Mouse (Mus musculus): ENCODE data around the gene Sh3kbp1. TPM values are rescaled to one million over a fixed set of nuclear protein-coding genes. Genes with fewer than 3 reads are reported as not detected.

The Sh3kbp1 gene
- total and polyA plus RNA-seq, 3 experiments = 45.4 to 85.8 (median 48.2) TPM

DNA sequence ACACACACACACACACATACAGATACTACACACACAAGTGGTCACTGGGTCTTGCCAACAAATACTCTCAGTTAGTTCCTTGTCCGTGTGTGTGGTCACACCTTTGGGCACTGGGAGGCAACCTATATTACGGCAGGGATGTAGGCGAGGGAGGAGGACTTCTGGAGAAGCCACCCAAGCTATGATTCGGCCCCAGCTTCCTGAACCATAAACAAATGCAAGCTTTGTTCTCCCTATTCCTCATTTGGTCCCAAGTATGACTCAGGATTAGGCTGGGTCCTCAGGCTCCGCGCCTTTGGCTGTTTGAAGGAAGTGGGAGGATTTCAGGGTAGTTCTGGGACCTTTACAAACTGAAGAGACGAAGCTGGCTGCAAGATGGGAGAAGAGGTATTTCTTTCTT lies 213.2 kb downstream of the Sh3kbp1 start:
- Histone ChIP-seq H3K9me3 (replicated peaks; ENCODE audit: low read length) (no peaks in the 10 kb centered on the region), H3K9ac (ENCODE audit: insufficient read depth, low read depth) (no peak overlapping the region), H3K4me3 (replicated peaks in 1 of 3; ENCODE audit: low read depth in 2 of 3, low read length in 2 of 3, poor library complexity in 1 of 3) (no peak overlapping the region), H3K27ac (ENCODE audit: insufficient read depth, low read depth) (no peak overlapping the region), H3K27me3 (replicated peaks) (no peaks in the 10 kb centered on the region), H3K79me2 (replicated peaks; ENCODE audit: control insufficient read depth, extremely low read depth, insufficient read depth, poor library complexity, severe bottlenecking) (no peaks in the 10 kb centered on the region; the same call in 1 of the 2 replicates), H3K36me3 (replicated peaks in 1 of 2; ENCODE audit: control insufficient read depth in 1 of 2, insufficient read depth in 1 of 2, low read length in 1 of 2) (no peaks in the 10 kb centered on the region), H3K4me1 (ENCODE audit: control insufficient read depth in 1 of 2, insufficient read depth in 2 of 2) (peaks cover 2 to 13% of the 10 kb centered on the region in 2 experiments; a peak in 2 of 4 replicates), H3K4me2 (ENCODE audit: insufficient read depth, low read depth, poor library complexity, severe bottlenecking) (no peak overlapping the region)
- DNase-seq (ENCODE audit: extremely low read depth) = no peak
- in situ Hi-C loops (cut with MboI; ENCODE audit: low pct_ligation_motif_present, low pct_unique_long_range_greater_than_20kb, low sequenced_read_pairs) (no loop called here), dilution Hi-C loops (cut with MboI; ENCODE audit: extremely low pct_ligation_motif_present, extremely low pct_unique_long_range_greater_than_20kb, low sequenced_read_pairs) (no loop called here)
- TF ChIP-seq IRF4 (IDR thresholded peaks at IDR 0.05; ENCODE audit: low read depth, low read length) (no peak), CTCF (conservative IDR thresholded peaks at IDR 0.05 in 1 of 2, IDR thresholded peaks at IDR 0.05 in 1 of 2; ENCODE audit: low read depth in 2 of 2, low read length in 2 of 2) (no peak)

DNA sequence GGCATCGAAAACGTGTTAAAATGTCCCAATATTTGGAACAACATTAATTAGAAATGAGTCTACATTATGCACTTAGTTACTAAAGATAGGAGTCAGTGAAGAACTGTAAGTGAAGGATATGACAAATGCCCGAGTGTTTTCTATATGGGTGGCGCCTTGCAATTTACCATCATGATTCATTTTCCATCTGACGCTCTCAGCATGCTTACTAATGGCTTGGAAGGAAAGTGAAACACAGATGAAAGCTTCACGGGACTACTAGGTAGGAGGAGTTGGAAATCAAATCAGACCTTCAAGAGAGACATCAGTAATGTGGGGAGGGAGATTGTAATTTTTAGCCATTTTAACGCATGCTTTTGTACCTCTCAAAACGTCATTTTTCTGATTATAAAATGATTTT lies 223.7 kb downstream of the Sh3kbp1 start:
- H3K9ac ChIP-seq (ENCODE audit: insufficient read depth, low read depth) = no peak overlapping the region
- H3K79me2 ChIP-seq (replicated peaks; ENCODE audit: control insufficient read depth, extremely low read depth, insufficient read depth, poor library complexity, severe bottlenecking) = no peaks in the 10 kb centered on the region
- peaks cover 0 to 1% of the 10 kb centered on the region in 2 experiments; a peak in 1 of 4 replicates for H3K4me1 ChIP-seq (ENCODE audit: control insufficient read depth in 1 of 2, insufficient read depth in 2 of 2)
- H3K27ac ChIP-seq (ENCODE audit: insufficient read depth, low read depth) = no peak overlapping the region
- DNase-seq (ENCODE audit: extremely low read depth) = no peak
- no peaks in the 10 kb centered on the region for H3K27me3 ChIP-seq (replicated peaks)
- H3K4me3 ChIP-seq (replicated peaks in 1 of 3; ENCODE audit: low read depth in 2 of 3, low read length in 2 of 3, poor library complexity in 1 of 3) = no peak overlapping the region
- peaks cover 0 to 3% of the 10 kb centered on the region in 2 experiments for H3K36me3 ChIP-seq (replicated peaks in 1 of 2; ENCODE audit: control insufficient read depth in 1 of 2, insufficient read depth in 1 of 2, low read length in 1 of 2)
- H3K4me2 ChIP-seq (ENCODE audit: insufficient read depth, low read depth, poor library complexity, severe bottlenecking) = no peak overlapping the region
- in situ Hi-C loops (cut with MboI; ENCODE audit: low pct_ligation_motif_present, low pct_unique_long_range_greater_than_20kb, low sequenced_read_pairs) (no loop called here), dilution Hi-C loops (cut with MboI; ENCODE audit: extremely low pct_ligation_motif_present, extremely low pct_unique_long_range_greater_than_20kb, low sequenced_read_pairs) (no loop called here)
- TF ChIP-seq PAX5 (IDR thresholded peaks at IDR 0.05; ENCODE audit: low read length) (no peak), MEF2A (IDR thresholded peaks at IDR 0.05; ENCODE audit: borderline replicate concordance, low read depth, low read length) (no peak), ZMIZ1 (IDR thresholded peaks at IDR 0.05; ENCODE audit: low read depth, low read length) (no peak), POLR2A (IDR thresholded peaks at IDR 0.05; ENCODE audit: low read depth, low read length) (no peak), KAT2A (IDR thresholded peaks at IDR 0.05; ENCODE audit: insufficient replicate concordance, low read length) (no peak), MXI1 (IDR thresholded peaks at IDR 0.05; ENCODE audit: low read depth, low read length) (no peak), ZNF384 (IDR thresholded peaks at IDR 0.05; ENCODE audit: low read depth, low read length) (no peak), ETS1 (conservative IDR thresholded peaks at IDR 0.05; ENCODE audit: low read depth, low read length) (no peak), ZC3H11A (IDR thresholded peaks at IDR 0.05; ENCODE audit: low read depth, low read length) (no peak), USF1 (IDR thresholded peaks at IDR 0.05; ENCODE audit: low read depth, low read length) (no peak), IRF4 (IDR thresholded peaks at IDR 0.05; ENCODE audit: low read depth, low read length) (no peak), SIN3A (IDR thresholded peaks at IDR 0.05; ENCODE audit: low read length) (no peak), RAD21 (IDR thresholded peaks at IDR 0.05; ENCODE audit: low read depth, low read length) (no peak), MAX (IDR thresholded peaks at IDR 0.05; ENCODE audit: low read length) (no peak), NRF1 (IDR thresholded peaks at IDR 0.05; ENCODE audit: low read depth, low read length) (no peak), ZKSCAN1 (IDR thresholded peaks at IDR 0.05; ENCODE audit: borderline replicate concordance, low read depth, low read length) (no peak), JUND (conservative IDR thresholded peaks at IDR 0.05; ENCODE audit: low read depth, low read length) (no peak)
- H3K9me3 ChIP-seq (replicated peaks; ENCODE audit: low read length) = no peaks in the 10 kb centered on the region
